In genomic region chr6:55230048-55230447, GRCm38 (mm10) we compare ENCODE assay signal across 28 mouse cellular contexts. TPM values are rescaled to one million over a fixed set of nuclear protein-coding genes. Genes with fewer than 3 reads are reported as not detected.
DNase-seq lines count a peak whose midpoint lies in the region; ATAC-seq and TF ChIP-seq lines count a peak whose summit lies in the region.
"Had no signal": no experiment of that assay in that cellular context is flagged by ENCODE, and none has a peak within 500 bp of the region (broad histone marks: within the 10 kb centered on the region; RNA-seq: fewer than 3 reads in every experiment).

No protein-coding gene starts in this region.

- no peaks in the 10 kb centered on the region for H3K9me3 ChIP-seq in heart, embryonic 11.5 days (replicated peaks; ENCODE audit: control insufficient read depth, low read length)
- H3K9me3 ChIP-seq in heart, embryonic 14.5 days (ENCODE audit: control insufficient read depth, low read length), result no peaks in the 10 kb centered on the region
- no peaks in the 10 kb centered on the region for H3K9me3 ChIP-seq in lung, postnatal 0 days (ENCODE audit: low read length)
- H3K9me3 ChIP-seq: embryonic facial prominence, embryonic 12.5 days; embryonic facial prominence, embryonic 15.5 days; hindbrain, embryonic 12.5 days; hindbrain, embryonic 15.5 days had no signal

- no peak overlapping the region for H3K4me2 ChIP-seq in heart, embryonic 11.5 days
- no peak overlapping the region for H3K4me2 ChIP-seq in heart, embryonic 14.5 days (ENCODE audit: low read length)
- H3K4me2 ChIP-seq in lung, postnatal 0 days (replicated peaks; ENCODE audit: low read depth, low read length), result no peak overlapping the region
- H3K4me2 ChIP-seq: embryonic facial prominence, embryonic 12.5 days; embryonic facial prominence, embryonic 15.5 days; hindbrain, embryonic 12.5 days; hindbrain, embryonic 15.5 days had no signal

- peak overlapping the region; percentile 46 for H3K27ac ChIP-seq in heart, embryonic 11.5 days (ENCODE audit: low read depth, low read length)
- H3K27ac ChIP-seq in heart, embryonic 14.5 days (replicated peaks in 1 of 2; ENCODE audit: control insufficient read depth in 1 of 2, insufficient read depth in 1 of 2, low read depth in 2 of 2, low read length in 2 of 2), result peak overlapping the region in 1 of 2 experiments; percentile 58; a peak in 2 of 4 replicates
- peak overlapping the region; percentile 4; the same call in 1 of the 2 replicates for H3K27ac ChIP-seq in lung, postnatal 0 days (ENCODE audit: low read length)
- H3K27ac ChIP-seq: embryonic facial prominence, embryonic 12.5 days; embryonic facial prominence, embryonic 15.5 days; gastrocnemius, adult 2 months; hindbrain, embryonic 12.5 days; hindbrain, embryonic 15.5 days had no signal

- TF ChIP-seq EP300 in lung, postnatal 0 days (IDR thresholded peaks at IDR 0.05), result no peak; the same call in 1 of the 2 replicates

- H3K4me3 ChIP-seq in heart, embryonic 11.5 days (ENCODE audit: low read depth, low read length), result no peak overlapping the region
- no peak overlapping the region for H3K4me3 ChIP-seq in heart, embryonic 14.5 days (ENCODE audit: control insufficient read depth in 1 of 2, insufficient read depth in 1 of 2, low read depth in 1 of 2, low read length in 2 of 2)
- no peak overlapping the region for H3K4me3 ChIP-seq in lung, postnatal 0 days (ENCODE audit: low read depth, low read length)
- H3K4me3 ChIP-seq: embryonic facial prominence, embryonic 12.5 days; embryonic facial prominence, embryonic 15.5 days; gastrocnemius, adult 2 months; hindbrain, embryonic 12.5 days; hindbrain, embryonic 15.5 days had no signal

- WGBS in heart, embryonic 11.5 days (ENCODE audit: insufficient replicate concordance), result 47% methylated on average over 8 of the region's 8 CpGs
- WGBS in heart, embryonic 14.5 days, result 36% methylated on average over 8 of the region's 8 CpGs
- WGBS in lung, postnatal 0 days, result 61% methylated on average over 8 of the region's 8 CpGs

- peaks cover 4% of the 10 kb centered on the region; the same call in 1 of the 2 replicates for H3K27me3 ChIP-seq in heart, embryonic 11.5 days (ENCODE audit: control insufficient read depth, insufficient read depth, low read length)
- H3K27me3 ChIP-seq in heart, embryonic 14.5 days (ENCODE audit: control insufficient read depth, insufficient read depth, low read length), result no peaks in the 10 kb centered on the region
- H3K27me3 ChIP-seq in lung, postnatal 0 days (replicated peaks; ENCODE audit: insufficient read depth, low read length), result no peaks in the 10 kb centered on the region
- H3K27me3 ChIP-seq: embryonic facial prominence, embryonic 12.5 days; embryonic facial prominence, embryonic 15.5 days; hindbrain, embryonic 12.5 days; hindbrain, embryonic 15.5 days had no signal

- H3K9ac ChIP-seq in heart, embryonic 11.5 days (ENCODE audit: low read depth, low read length), result 0 out of 2 replicates have a peak overlapping the region, but pooled peaks have one; percentile 5
- no peak overlapping the region for H3K9ac ChIP-seq in heart, embryonic 14.5 days (ENCODE audit: low read length)
- H3K9ac ChIP-seq in lung, postnatal 0 days (replicated peaks; ENCODE audit: low read depth), result no peak overlapping the region
- H3K9ac ChIP-seq: embryonic facial prominence, embryonic 12.5 days; embryonic facial prominence, embryonic 15.5 days; forebrain, postnatal 0 days; hindbrain, embryonic 12.5 days; hindbrain, embryonic 15.5 days had no signal

- ATAC-seq in heart, embryonic 11.5 days (replicated peaks; ENCODE audit: insufficient number of reproducible peaks, low FRiP score, low TSS enrichment), result no peak
- 0 out of 2 replicates have a peak, but pooled peaks have one; percentile 47 for ATAC-seq in heart, embryonic 14.5 days (ENCODE audit: insufficient number of reproducible peaks, insufficient read depth, low FRiP score, low read depth)
- peak; percentile 75 for ATAC-seq in lung, postnatal 0 days
- ATAC-seq: CD4-positive, CD25-positive, alpha-beta regulatory T cell, adult 4 months; forebrain, embryonic 14.5 days; forebrain, postnatal 0 days; intestine, postnatal 0 days had no signal

- 0 out of 2 replicates have a peak, but pooled peaks cover 2% of the 10 kb centered on the region for H3K4me1 ChIP-seq in heart, embryonic 11.5 days (ENCODE audit: control insufficient read depth, insufficient read depth, low read length)
- peaks cover 3 to 5% of the 10 kb centered on the region in 2 experiments; a peak in 3 of 4 replicates for H3K4me1 ChIP-seq in heart, embryonic 14.5 days (ENCODE audit: control insufficient read depth in 2 of 2, insufficient read depth in 2 of 2, low read length in 2 of 2)
- peaks cover 5% of the 10 kb centered on the region for H3K4me1 ChIP-seq in lung, postnatal 0 days (ENCODE audit: insufficient read depth, low read depth, low read length)
- H3K4me1 ChIP-seq: embryonic facial prominence, embryonic 12.5 days; hindbrain, embryonic 12.5 days; hindbrain, embryonic 15.5 days had no signal

- H3K36me3 ChIP-seq in heart, embryonic 11.5 days (ENCODE audit: control insufficient read depth, insufficient read depth, low read length), result no peaks in the 10 kb centered on the region
- peaks cover 8% of the 10 kb centered on the region; the same call in 1 of the 2 replicates for H3K36me3 ChIP-seq in heart, embryonic 14.5 days (ENCODE audit: control insufficient read depth, insufficient read depth, low read length)
- no peaks in the 10 kb centered on the region for H3K36me3 ChIP-seq in lung, postnatal 0 days (ENCODE audit: insufficient read depth, low read length)

- no peak for TF ChIP-seq CTCF in lung, postnatal 0 days (IDR thresholded peaks at IDR 0.05)

- no peak for DNase-seq in heart, postnatal 36 days
- no peak for DNase-seq in heart, adult 9 months (ENCODE audit: low spot score in 2 of 2)
- DNase-seq in lung, postnatal 0 days (ENCODE audit: low spot score), result peak; percentile 66
- no peak for DNase-seq in lung, postnatal 10 days
- DNase-seq: adrenal gland, adult 2 months; adrenal gland, postnatal 14 days; cerebellum, adult 11 months; cerebellum, adult 2 months; cerebellum, adult 9-11 months; cerebellum, postnatal 25 days; forebrain, postnatal 0 days; gastrocnemius, adult 2 months; gastrocnemius, postnatal 14 days; heart, adult 18-20 months had no signal

- intact Hi-C loops in heart, postnatal 36 days (cut with DNase I), result loop anchor here (10.0 kb wide), 1 partner anchor 715 kb away; no protein-coding TSS in a partner anchor

RNA-seq across cellular contexts. Expression of gene Mindy4, which starts 26.9 kb away (rescaled TPM):
- polyA plus RNA-seq in heart, embryonic 11.5 days (2014; fragmentation: Nextera tagmentation; extraction: Ambion mirVana), result 8.0 and 9.2 TPM in 2 replicates
- 1 to 10 TPM; 5.5 to 5.9 TPM for total RNA-seq in heart, postnatal 36 days (2021)
- polyA plus RNA-seq in heart, embryonic 14.5 days (2014; fragmentation: Nextera tagmentation; extraction: Ambion mirVana), result 8.9 and 9.5 TPM in 2 replicates
- polyA plus RNA-seq in lung, postnatal 0 days (2015; fragmentation: Nextera tagmentation; extraction: Ambion mirVana), result 14.4 and 15.5 TPM in 2 replicates

RNA-seq across cellular contexts. Expression of gene Inmt, which starts 55.2 kb away (rescaled TPM):
- polyA plus RNA-seq in heart, embryonic 11.5 days (2014; fragmentation: Nextera tagmentation; extraction: Ambion mirVana), result not detected in 2 replicates
- total RNA-seq in heart, postnatal 36 days (2021), result 10 to 100 TPM; 23.4 to 29.7 TPM
- polyA plus RNA-seq in heart, embryonic 14.5 days (2014; fragmentation: Nextera tagmentation; extraction: Ambion mirVana), result 0.24 TPM in 1 of 2 replicates, not detected in the other
- polyA plus RNA-seq in lung, postnatal 0 days (2015; fragmentation: Nextera tagmentation; extraction: Ambion mirVana), result 194 and 256 TPM in 2 replicates
- total RNA-seq: common myeloid progenitor, adult 5-6 weeks; forebrain, postnatal 0 days; gastrocnemius, postnatal 4 days; hematopoietic stem cell, adult 5-6 weeks had no signal
- polyA plus RNA-seq: C2C12; CD4-positive, CD25-positive, alpha-beta regulatory T cell, adult 4 months; forebrain, embryonic 14.5 days; forebrain, postnatal 0 days; heart, embryonic 16.5 days; hindbrain, embryonic 12.5 days; hindbrain, embryonic 15.5 days had no signal

Comparison
In these comparisons a context has a peak if more than half of its experiments do, and no peak if none do; other contexts are left out.
1. RNA of gene Inmt, which starts 55.2 kb away (polyA plus RNA-seq): 194 to 256 TPM in lung, postnatal 0 days; 0.24 TPM in heart, embryonic 14.5 days and not detected in heart, embryonic 11.5 days; every median in the first group is over 100 times any median in the second.